Mouse (Mus musculus) C2C12 (cell line): ENCODE results near the gene Cdkn2d. TPM values are rescaled to one million over a fixed set of nuclear protein-coding genes. Genes with fewer than 3 reads are reported as not detected.

Experiments
- H3K27me3 ChIP-seq: one replicate; pipeline ENCODE4 v1.6.1; 2011; ENCODE audit not compliant: control insufficient read depth, insufficient read depth, insufficient read length
- H3K36me3 ChIP-seq: one replicate; pipeline ENCODE4 v1.6.1; 2011; ENCODE audit not compliant: control insufficient read depth, insufficient read depth
- H3K4me3 ChIP-seq: one replicate; pipeline ENCODE4 v1.5.1; 2011; ENCODE audit warnings: mild to moderate bottlenecking, control low read depth; ENCODE audit not compliant: poor library complexity, insufficient read depth, severe bottlenecking
- H3K79me2 ChIP-seq: one replicate; pipeline ENCODE4 v1.6.1; 2011; ENCODE audit not compliant: control insufficient read depth, insufficient read depth
- H3K79me3 ChIP-seq: one replicate; pipeline ENCODE4 v1.6.1; 2011; ENCODE audit warnings: low read depth, control low read depth
- H3ac ChIP-seq: one replicate; pipeline ENCODE3; 2011; ENCODE audit warnings: low read depth; ENCODE audit not compliant: control insufficient read depth, insufficient read length
- CEBPB ChIP-seq: IDR thresholded peaks from one replicate; pipeline ENCODE4 v1.6.1; 2011; ENCODE audit warnings: low read depth, mild to moderate bottlenecking, control low read depth, moderate library complexity
- CTCF ChIP-seq: IDR thresholded peaks from one replicate; pipeline ENCODE4 v1.5.1; 2011; ENCODE audit not compliant: control insufficient read depth, insufficient read depth, insufficient read length
- FOSL1 ChIP-seq: IDR thresholded peaks from one replicate; pipeline ENCODE4 v1.8.0; 2011; ENCODE audit warnings: mild to moderate bottlenecking, low read length; ENCODE audit not compliant: poor library complexity, insufficient read depth, severe bottlenecking
- MAX ChIP-seq: IDR thresholded peaks from one replicate; pipeline ENCODE4 v1.6.1; 2011; ENCODE audit warnings: mild to moderate bottlenecking, control low read depth
- MYOD1 ChIP-seq: IDR thresholded peaks from one replicate; pipeline ENCODE4 v1.6.1; 2011; ENCODE audit warnings: low read depth; ENCODE audit not compliant: control insufficient read depth, insufficient read length
- MYOG ChIP-seq: IDR thresholded peaks from one replicate; pipeline ENCODE4 v1.6.1; 2011; ENCODE audit not compliant: control insufficient read depth, insufficient read length; ENCODE audit errors: extremely low read depth
- USF1 ChIP-seq: IDR thresholded peaks from one replicate; pipeline ENCODE4 v1.6.1; 2011; ENCODE audit warnings: low read depth, mild to moderate bottlenecking, control low read depth, moderate library complexity
- polyA plus RNA-seq: library from polyadenylated mRNA; unstranded; fragments of >200 nt; fragmentation: generic; extraction: Trizol; gene quantifications from one replicate; pipeline ENCODE4 v1.2.1, GENCODE M21; 2012; ENCODE audit warnings: missing spikeins

The Cdkn2d gene
- polyA plus RNA-seq, 1 experiment: 49.4 TPM

- TF ChIP-seq CEBPB (no peak), CTCF (no peak), USF1 (no peak), MYOG (no peak), MYOD1 (no peak), MAX (no peak), FOSL1 (no peak)
- Histone ChIP-seq H3K4me3 (no peak overlapping the region), H3K79me3 (no peaks in the 10 kb centered on the region), H3K36me3 (no peaks in the 10 kb centered on the region), H3K27me3 (peaks cover 29% of the 10 kb centered on the region), H3K79me2 (no peaks in the 10 kb centered on the region), H3ac (no peak overlapping the region)
These were observed 40.7 kb downstream of the Cdkn2d start for GRCm38 (mm10) chr9:21250509-21250908.

- no peaks in the 10 kb centered on the region for H3K79me3 ChIP-seq
- H3K27me3 ChIP-seq: peaks cover 35% of the 10 kb centered on the region
- H3K4me3 ChIP-seq: no peak overlapping the region
- no peak overlapping the region for H3ac ChIP-seq
- no peaks in the 10 kb centered on the region for H3K36me3 ChIP-seq
- no peak for TF ChIP-seq MYOD1
- no peak for TF ChIP-seq USF1
- TF ChIP-seq CEBPB: no peak
- no peak for TF ChIP-seq FOSL1
- no peak for TF ChIP-seq CTCF
- TF ChIP-seq MAX: no peak
- no peak for TF ChIP-seq MYOG
- no peaks in the 10 kb centered on the region for H3K79me2 ChIP-seq
These were observed 41.3 kb downstream of the Cdkn2d start for GRCm38 (mm10) chr9:21249629-21250508.

- no peak within 1 kb of the TSS for H3K4me3 ChIP-seq
- no peaks in the 10 kb centered on the region for H3K79me3 ChIP-seq
- TF ChIP-seq CTCF (no peak), MYOG (no peak), MYOD1 (no peak), MAX (no peak), USF1 (no peak), FOSL1 (no peak), CEBPB (no peak)
These were observed 42.9 kb downstream of the Cdkn2d start, which contains the start of gene S1pr5 for GRCm38 (mm10) chr9:21248326-21248725. Gene S1pr5, minus strand, starts transcription at chr9:21248443.

GRCm38 (mm10) chr9:21246342-21246741 is 44.9 kb downstream of the Cdkn2d start:
- no peak for TF ChIP-seq CTCF
- no peak for TF ChIP-seq CEBPB
- TF ChIP-seq FOSL1: no peak
- TF ChIP-seq MYOG: no peak
- TF ChIP-seq MAX: no peak
- no peak for TF ChIP-seq USF1
- TF ChIP-seq MYOD1: no peak
- no peak overlapping the region for H3K4me3 ChIP-seq
- no peaks in the 10 kb centered on the region for H3K79me3 ChIP-seq
- no peaks in the 10 kb centered on the region for H3K79me2 ChIP-seq
- H3K27me3 ChIP-seq: peaks cover 47% of the 10 kb centered on the region
- H3K36me3 ChIP-seq: no peaks in the 10 kb centered on the region
- no peak overlapping the region for H3ac ChIP-seq

More at GRCm38 (mm10) chr9:21248326-21248725, 42.9 kb downstream of the Cdkn2d start, which contains the start of gene S1pr5:
- H3K27me3 ChIP-seq: peaks cover 47% of the 10 kb centered on the region
- H3K36me3 ChIP-seq: no peaks in the 10 kb centered on the region
- no peaks in the 10 kb centered on the region for H3K79me2 ChIP-seq
- H3ac ChIP-seq: no peak within 1 kb of the TSS

- H3K79me3 ChIP-seq: no peaks in the 10 kb centered on the region
- H3K79me2 ChIP-seq: no peaks in the 10 kb centered on the region
- H3K4me3 ChIP-seq: no peak overlapping the region
- TF ChIP-seq MYOD1: no peak
- no peak for TF ChIP-seq MAX
- no peak for TF ChIP-seq MYOG
- TF ChIP-seq USF1: no peak
- TF ChIP-seq CTCF: no peak
- no peak for TF ChIP-seq CEBPB
- no peak for TF ChIP-seq FOSL1
- H3K36me3 ChIP-seq: no peaks in the 10 kb centered on the region
- H3ac ChIP-seq: no peak overlapping the region
- peaks cover 39% of the 10 kb centered on the region for H3K27me3 ChIP-seq
These were observed 46.1 kb downstream of the Cdkn2d start for GRCm38 (mm10) chr9:21245113-21245487.
